Mouse (Mus musculus) embryonic stem cell, embryonic (primary cell): Measurements from ENCODE around the gene Fam104a.

ENCODE experiments used
- CTCF ChIA-PET, 4 experiments: fragments of 300-600 bp in 2 of 4; fragments of 350-600 bp in 2 of 4; sonication (Branson Sonifier 250); formaldehyde crosslinking; loops; one replicate each; lab custom pipeline; 2022; ENCODE audit warnings: inconsistent platforms in 2 of 4; lab: Charles Lee
- POLR2A ChIA-PET, 4 experiments: fragments of 300-600 bp in 2 of 4; fragments of 350-600 bp in 2 of 4; sonication (Branson Sonifier 250); formaldehyde crosslinking; loops; one replicate each; lab custom pipeline; 2022; ENCODE audit warnings: antibody characterized with exemption in 4 of 4, inconsistent platforms in 1 of 4; lab: Charles Lee

Gene Fam104a

DNA sequence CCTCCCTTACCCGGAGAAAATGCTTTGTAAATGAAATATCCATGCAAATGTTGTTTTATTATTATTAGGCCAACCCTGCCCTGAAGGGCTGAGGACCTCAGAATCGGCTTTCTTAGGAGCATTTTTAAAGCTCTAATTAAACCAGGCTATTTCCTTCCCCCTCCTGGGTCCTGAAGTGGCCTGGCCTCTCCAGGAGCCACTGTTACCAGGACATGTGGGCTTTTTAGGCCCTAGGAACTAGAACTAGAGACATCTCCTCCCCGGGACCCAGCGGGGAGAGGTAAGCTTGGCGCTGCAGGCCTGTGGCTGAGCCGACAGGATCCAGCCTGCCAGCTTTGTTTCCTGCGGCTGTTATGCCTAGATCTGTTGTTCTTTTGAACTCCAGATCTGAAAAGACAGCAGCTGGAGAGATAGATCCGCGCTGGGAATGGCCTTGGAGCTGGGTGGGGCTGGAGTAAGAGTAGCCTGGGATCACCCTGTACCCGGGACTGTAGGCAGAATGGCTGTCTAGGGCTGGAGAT, 26.4 kb upstream of the Fam104a start:
- ChIA-PET POLR2A (interaction anchor here (0.6 to 7.6 kb wide), 102 partner anchors 8 to 958 kb away, joined by 3 to 139 read pairs (median 6); partner anchors contain the start of genes Cdc42ep4 (in 4 of the 4), D11Wsu47e (in 3 of the 4), Fam104a (in 3 of the 4) and Rpl38 (in 1 of the 4)), CTCF (interaction anchor here (0.5 to 8.7 kb wide), 15 partner anchors 18 to 578 kb away, joined by 3 to 97 read pairs (median 4); partner anchors contain the start of gene Sdk2 (in 1 of the 4))

- POLR2A ChIA-PET, result interaction anchor here (0.5 to 7.6 kb wide), 103 partner anchors 8 to 958 kb away, joined by 3 to 139 read pairs (median 5); partner anchors contain the start of genes Cdc42ep4 (in 4 of the 4), D11Wsu47e (in 3 of the 4), Fam104a (in 3 of the 4) and Rpl38 (in 1 of the 4)
- CTCF ChIA-PET, result interaction anchor here (0.5 to 8.7 kb wide), 16 partner anchors 17 to 1352 kb away, joined by 3 to 97 read pairs (median 4); partner anchors contain the start of gene Cd300e (in 1 of the 4)
Observed at GRCm38 (mm10) chr11:113709731-113710256, 25.8 kb upstream of the Fam104a start, which contains the start of gene Cpsf4l. Gene Cpsf4l, minus strand, starts transcription at chr11:113710017.

DNA sequence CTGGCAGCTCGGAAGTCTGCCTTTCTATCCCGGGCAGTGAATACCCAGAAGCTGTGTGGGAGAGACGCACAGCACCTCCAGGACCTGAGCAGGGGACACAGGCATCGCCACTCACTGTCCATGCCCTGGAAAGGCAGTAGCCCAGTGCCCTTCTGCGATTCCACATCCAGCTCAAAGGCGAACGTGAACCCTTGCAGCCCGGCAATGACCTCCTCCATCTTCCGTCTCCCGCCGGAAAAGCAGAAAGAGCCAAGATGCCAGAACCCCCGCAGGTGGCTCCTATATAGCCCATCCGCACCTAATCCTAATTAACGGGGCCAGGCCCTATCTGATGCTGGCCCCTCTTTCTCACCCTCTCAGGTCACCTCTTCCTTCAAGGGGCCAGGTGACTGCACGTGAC, 25.3 kb upstream of the Fam104a start:
- CTCF ChIA-PET, result interaction anchor here (0.6 to 8.7 kb wide), 7 partner anchors 17 to 1353 kb away, joined by 3 to 97 read pairs (median 6); partner anchors contain the start of gene Cd300e (in 1 of the 4)
- POLR2A ChIA-PET, result interaction anchor here (0.7 to 7.6 kb wide), 58 partner anchors 9 to 869 kb away, joined by 3 to 139 read pairs (median 8); partner anchors contain the start of genes Cdc42ep4 (in 3 of the 4), D11Wsu47e (in 3 of the 4), Fam104a (in 3 of the 4) and Slc39a11 (in 1 of the 4)

GRCm38 (mm10) chr11:113708629-113709213, 24.8 kb upstream of the Fam104a start:
- POLR2A ChIA-PET, result interaction anchor here (0.7 to 7.6 kb wide), 57 partner anchors 9 to 869 kb away, joined by 3 to 139 read pairs (median 7); partner anchors contain the start of genes Cdc42ep4 (in 3 of the 4), D11Wsu47e (in 3 of the 4), Fam104a (in 3 of the 4) and Slc39a11 (in 1 of the 4)
- CTCF ChIA-PET, result interaction anchor here (0.5 to 8.7 kb wide), 7 partner anchors 13 to 102 kb away, joined by 3 to 97 read pairs (median 6); no protein-coding TSS in a partner anchor

DNA sequence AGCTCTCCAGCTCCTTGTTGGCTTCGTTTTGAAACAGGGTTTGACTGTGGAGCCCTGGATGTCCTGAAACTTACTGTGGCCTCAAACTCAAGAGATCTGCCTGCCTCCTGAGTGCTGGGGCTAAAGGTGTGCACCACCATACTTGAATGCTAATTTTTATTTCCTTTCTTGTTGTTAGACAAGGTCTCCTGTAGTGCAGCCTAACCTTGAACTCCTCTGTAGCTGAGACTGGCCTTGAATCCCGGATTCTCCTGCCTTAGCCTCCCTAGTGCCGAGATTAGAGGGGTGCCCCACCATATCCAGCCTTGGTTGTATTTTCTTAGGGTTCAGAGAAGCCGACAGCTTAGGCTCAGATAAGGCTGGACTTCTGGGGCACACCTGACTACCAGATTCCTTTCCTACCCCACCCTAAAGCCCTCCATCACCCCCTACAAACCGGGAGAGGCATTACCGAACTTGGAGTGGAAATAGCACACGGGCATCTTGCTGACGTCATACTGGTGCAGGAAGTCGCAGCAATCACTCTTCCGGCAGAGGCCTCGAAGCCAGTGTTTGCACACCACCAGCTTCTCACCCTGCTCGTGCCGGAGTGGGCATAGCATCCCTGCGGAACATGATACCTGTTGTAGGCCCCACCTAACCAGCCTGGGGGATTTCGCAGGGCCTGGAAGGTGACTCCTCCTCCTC, 22.2 kb upstream of the Fam104a start:
- ChIA-PET POLR2A (interaction anchor here (0.5 to 7.6 kb wide), 13 partner anchors 12 to 105 kb away, joined by 3 to 103 read pairs (median 6); partner anchors contain the start of gene Cdc42ep4 (in 3 of the 4)), CTCF (interaction anchor here in 3 of 4 experiments (0.5 to 8.7 kb wide), 5 partner anchors 105 to 810 kb away, joined by 3 to 97 read pairs (median 4); no protein-coding TSS in a partner anchor)

DNA sequence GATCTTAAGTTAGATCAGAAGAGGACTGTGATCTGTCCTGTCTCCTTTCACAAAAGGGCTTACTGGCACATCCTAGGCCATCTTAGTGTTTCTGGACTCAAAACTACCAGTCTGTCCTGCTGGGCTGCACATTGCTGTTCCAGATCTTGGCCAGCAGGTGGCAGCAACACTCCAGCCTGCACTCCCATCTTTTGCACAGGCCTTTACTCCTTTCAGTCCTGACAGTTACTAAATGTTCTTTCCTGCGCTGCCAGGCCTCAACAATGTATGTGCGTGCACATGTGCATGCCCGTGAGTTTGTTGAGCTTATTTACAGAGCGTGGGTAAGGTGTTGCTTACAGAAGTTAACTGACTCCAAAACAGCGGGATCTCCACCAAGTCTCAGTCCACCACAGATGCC, 19.8 kb upstream of the Fam104a start:
- CTCF ChIA-PET, result interaction anchor here (0.6 to 8.7 kb wide), 13 partner anchors 10 to 216 kb away, joined by 3 to 97 read pairs (median 4); no protein-coding TSS in a partner anchor
- POLR2A ChIA-PET, result interaction anchor here (1.0 to 3.8 kb wide), 9 partner anchors 9 to 108 kb away, joined by 3 to 29 read pairs (median 3); no protein-coding TSS in a partner anchor

- ChIA-PET CTCF (interaction anchor here (0.5 to 3.1 kb wide), 8 partner anchors 48 to 517 kb away, joined by 3 to 17 read pairs (median 4); partner anchors contain the start of gene Slc39a11 (in 1 of the 4)), POLR2A (interaction anchor here in 3 of 4 experiments (0.6 to 4.7 kb wide), 13 partner anchors 9 to 111 kb away, joined by 3 to 55 read pairs (median 7); partner anchors contain the start of genes Cpsf4l (in 3 of the 3), Cdc42ep4 (in 2 of the 3), D11Wsu47e (in 1 of the 3) and Fam104a (in 1 of the 3))
Observed at GRCm38 (mm10) chr11:113699643-113700042, 15.7 kb upstream of the Fam104a start.

GRCm38 (mm10) chr11:113698013-113698545, 14.1 kb upstream of the Fam104a start:
- ChIA-PET CTCF (interaction anchor here in 3 of 4 experiments (0.6 to 3.1 kb wide), 4 partner anchors 43 to 113 kb away, joined by 3 to 17 read pairs (median 6); no protein-coding TSS in a partner anchor), POLR2A (interaction anchor here in 3 of 4 experiments (0.6 to 4.7 kb wide), 19 partner anchors 8 to 113 kb away, joined by 3 to 55 read pairs (median 4); partner anchors contain the start of genes Cpsf4l (in 2 of the 3), D11Wsu47e (in 2 of the 3), Fam104a (in 2 of the 3) and Cdc42ep4 (in 1 of the 3))

GRCm38 (mm10) chr11:113697571-113697970, 13.6 kb upstream of the Fam104a start:
- ChIA-PET POLR2A (interaction anchor here in 3 of 4 experiments (1.0 to 4.7 kb wide), 11 partner anchors 8 to 114 kb away, joined by 3 to 55 read pairs (median 6); partner anchors contain the start of genes Cpsf4l (in 2 of the 3), Cdc42ep4 (in 1 of the 3), D11Wsu47e (in 1 of the 3) and Fam104a (in 1 of the 3)), CTCF (interaction anchor here in 3 of 4 experiments (0.6 to 3.1 kb wide), 3 partner anchors 80 to 114 kb away, joined by 5 to 17 read pairs (median 7); no protein-coding TSS in a partner anchor)

DNA sequence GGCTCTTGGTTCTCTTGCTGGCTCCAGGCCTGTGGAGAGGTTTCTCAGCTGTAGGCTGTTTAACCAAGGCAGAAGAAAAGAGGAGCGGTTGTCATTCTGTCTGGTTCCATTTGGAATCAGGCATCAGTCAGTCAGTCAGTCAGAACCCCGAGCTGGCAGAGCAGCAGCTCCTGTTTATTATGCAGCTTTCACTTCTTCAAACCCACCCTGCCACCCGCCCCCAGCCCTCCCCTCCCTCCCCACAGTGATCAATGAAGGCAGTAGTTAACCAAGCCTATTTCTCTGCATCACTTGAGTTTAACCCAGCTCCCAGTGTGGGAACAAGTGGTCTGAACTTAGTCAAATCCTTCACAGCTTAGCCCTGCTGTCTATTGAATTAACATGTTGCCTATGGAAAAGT, 7.9 kb upstream of the Fam104a start:
- CTCF ChIA-PET, result interaction anchor here in 2 of 4 experiments (0.6 to 3.1 kb wide), 5 partner anchors 19 to 193 kb away, joined by 3 to 9 read pairs (median 3); no protein-coding TSS in a partner anchor
- POLR2A ChIA-PET, result interaction anchor here in 3 of 4 experiments (0.5 to 3.9 kb wide), 15 partner anchors 8 to 119 kb away, joined by 3 to 27 read pairs (median 4); partner anchors contain the start of genes Cdc42ep4 (in 2 of the 3), Cpsf4l (in 1 of the 3), D11Wsu47e (in 1 of the 3) and Fam104a (in 1 of the 3)

DNA sequence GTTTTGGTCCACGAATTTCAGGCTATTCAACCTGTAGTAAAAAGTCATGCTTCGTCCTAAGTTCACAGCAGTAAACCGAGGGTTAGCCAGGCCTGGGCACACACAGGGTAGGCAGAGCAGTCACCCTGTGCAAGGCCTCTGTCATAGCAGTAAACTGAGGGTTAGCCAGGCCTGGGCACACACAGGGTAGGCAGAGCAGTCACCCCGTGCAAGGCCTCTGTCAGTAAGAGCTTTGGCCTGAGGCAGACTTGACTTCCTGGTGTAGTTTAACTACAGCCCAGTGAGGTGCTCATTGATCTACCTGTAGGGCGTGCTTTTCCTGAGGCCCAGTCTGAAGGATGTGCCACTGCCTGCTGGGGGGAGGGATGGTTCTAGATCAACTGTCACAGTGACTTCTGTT, 7.4 kb upstream of the Fam104a start:
- ChIA-PET POLR2A (interaction anchor here (0.5 to 3.9 kb wide), 12 partner anchors 7 to 399 kb away, joined by 3 to 27 read pairs (median 4); partner anchors contain the start of genes Cdc42ep4 (in 2 of the 4), Cpsf4l (in 1 of the 4), D11Wsu47e (in 1 of the 4) and Fam104a (in 1 of the 4)), CTCF (interaction anchor here in 2 of 4 experiments (0.6 to 3.1 kb wide), 5 partner anchors 19 to 192 kb away, joined by 3 to 9 read pairs (median 3); no protein-coding TSS in a partner anchor)

DNA sequence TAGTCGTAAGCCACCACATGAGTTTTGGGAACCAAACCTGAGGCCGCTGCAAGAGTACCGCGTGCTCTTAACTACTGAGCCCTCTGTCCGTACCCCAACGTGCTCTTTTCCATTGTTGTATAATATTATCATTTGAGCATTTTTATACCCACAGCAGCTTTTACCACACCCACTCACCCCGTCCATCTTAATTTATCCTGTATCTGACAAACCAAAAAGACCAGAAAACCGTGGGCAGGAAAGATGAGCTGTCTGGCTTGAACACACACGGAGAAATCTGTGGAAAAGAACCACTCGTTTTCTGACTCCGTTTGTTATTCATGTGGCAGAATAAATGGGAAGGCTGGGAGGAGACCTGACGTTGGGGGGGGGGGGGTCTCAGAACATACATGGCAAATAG, 6.6 kb upstream of the Fam104a start:
- ChIA-PET POLR2A (interaction anchor here in 2 of 4 experiments (0.5 to 2.9 kb wide), 6 partner anchors 9 to 117 kb away, joined by 3 to 17 read pairs (median 4); partner anchors contain the start of genes Cdc42ep4 (in 1 of the 2) and Cpsf4l (in 1 of the 2)), CTCF (interaction anchor here in 1 of 4 experiments (0.8 kb wide), 1 partner anchor 121 kb away, joined by 4 read pairs; no protein-coding TSS in a partner anchor)

- ChIA-PET CTCF (interaction anchor here in 1 of 4 experiments (0.6 to 1.8 kb wide), 3 partner anchors 20 to 124 kb away, joined by 3 to 4 read pairs (median 3); no protein-coding TSS in a partner anchor), POLR2A (interaction anchor here in 2 of 4 experiments (0.8 to 5.9 kb wide), 10 partner anchors 9 to 893 kb away, joined by 3 to 38 read pairs (median 9); partner anchors contain the start of genes Cdc42ep4 (in 2 of the 2) and Cpsf4l (in 2 of the 2))
Observed at GRCm38 (mm10) chr11:113687031-113687430, 3.1 kb upstream of the Fam104a start.

- ChIA-PET POLR2A (interaction anchor here (0.6 to 5.9 kb wide), 47 partner anchors 8 to 493 kb away, joined by 3 to 47 read pairs (median 5); partner anchors contain the start of genes Cdc42ep4 (in 3 of the 4), Cpsf4l (in 3 of the 4), Slc39a11 (in 2 of the 4) and Cog1 (in 1 of the 4)), CTCF (interaction anchor here in 2 of 4 experiments (0.6 to 2.6 kb wide), 6 partner anchors 33 to 885 kb away, joined by 3 to 13 read pairs (median 4); no protein-coding TSS in a partner anchor)
Observed at GRCm38 (mm10) chr11:113684707-113685426, 912 bp upstream of the Fam104a start.
